Mouse (Mus musculus) gastrocnemius, postnatal 36 days (tissue): ENCODE measurements around the gene Mcrip1. TPM values are rescaled to one million over a fixed set of nuclear protein-coding genes. Genes with fewer than 3 reads are reported as not detected.
"Not testable (repeated sequence)": the region's sequence is repeated elsewhere in the genome, so short reads cannot be mapped to it uniquely, and the experiment has no call there.

Experiments used
- DNase-seq, 2 experiments: peaks; one replicate each; pipeline ENCODE4 v3.0.0; 2022
- intact Hi-C: fragments of 180-260 bp; cut with DNase I; formaldehyde crosslinking; loops from one replicate; pipeline ENCODE4 v1.15.1; 2025
- total RNA-seq, 2 experiments: library from RNA; stranded (reverse); gene quantifications; 2 replicates each; pipeline ENCODE4 v1.2.3; 2021

Mcrip1 gene
- total RNA-seq, 2 experiments from 2014 or later, result 19.9 to 23.8 TPM

GRCm38 (mm10) chr11:120577211-120578023 is 27.9 kb upstream of the Mcrip1 start:
- no peak for DNase-seq
- intact Hi-C loops, result loop anchor here (1.0 to 5.0 kb wide), 2 partner anchors 35 to 62 kb away; no protein-coding TSS in a partner anchor

GRCm38 (mm10) chr11:120576365-120576981 is 26.9 kb upstream of the Mcrip1 start:
- intact Hi-C loops, result loop anchor here (5.0 kb wide), 1 partner anchor 36 kb away; no protein-coding TSS in a partner anchor
- no peak for DNase-seq

- DNase-seq, result no peak
- intact Hi-C loops, result loop anchor here (2.0 to 5.0 kb wide), 2 partner anchors 33 to 36 kb away; no protein-coding TSS in a partner anchor
Observed at GRCm38 (mm10) chr11:120575940-120576339, 26.4 kb upstream of the Mcrip1 start.

- DNase-seq, result no peak
- intact Hi-C loops, result loop anchor here (2.0 to 5.0 kb wide), 2 partner anchors 32 to 37 kb away; no protein-coding TSS in a partner anchor
Observed at GRCm38 (mm10) chr11:120575046-120575445, 25.5 kb upstream of the Mcrip1 start.

GRCm38 (mm10) chr11:120574278-120574600 is 24.7 kb upstream of the Mcrip1 start:
- intact Hi-C loops, result loop anchor here (2.0 kb wide), 1 partner anchor 31 kb away; no protein-coding TSS in a partner anchor
- no peak for DNase-seq

GRCm38 (mm10) chr11:120573585-120574277 is 24.2 kb upstream of the Mcrip1 start:
- intact Hi-C loops, result loop anchor here (2.0 kb wide), 1 partner anchor 31 kb away; no protein-coding TSS in a partner anchor

GRCm38 (mm10) chr11:120572752-120573584 is 23.4 kb upstream of the Mcrip1 start, which contains the start of gene P4hb:
TSS of gene P4hb (minus strand) at chr11:120573253.
- DNase-seq, result peak; percentile 99 to 100
- intact Hi-C loops, result no loop called here

More at GRCm38 (mm10) chr11:120573585-120574277, 24.2 kb upstream of the Mcrip1 start:
- no peak for DNase-seq

- DNase-seq, result no peak
- intact Hi-C loops, result no loop called here
Observed at GRCm38 (mm10) chr11:120572417-120572751, 22.9 kb upstream of the Mcrip1 start.

GRCm38 (mm10) chr11:120571754-120572416 is 22.4 kb upstream of the Mcrip1 start:
- intact Hi-C loops, result no loop called here

GRCm38 (mm10) chr11:120571122-120571521 is 21.6 kb upstream of the Mcrip1 start:
- no peak for DNase-seq
- intact Hi-C loops, result no loop called here

More at GRCm38 (mm10) chr11:120571754-120572416, 22.4 kb upstream of the Mcrip1 start:
- no peak for DNase-seq

GRCm38 (mm10) chr11:120568324-120568723 is 18.8 kb upstream of the Mcrip1 start:
- intact Hi-C loops, result no loop called here
- no peak for DNase-seq

GRCm38 (mm10) chr11:120565114-120565513 is 15.6 kb upstream of the Mcrip1 start:
- no peak for DNase-seq

GRCm38 (mm10) chr11:120562949-120563348 is 13.4 kb upstream of the Mcrip1 start:
- intact Hi-C loops, result no loop called here
- no peak for DNase-seq

More at GRCm38 (mm10) chr11:120565114-120565513, 15.6 kb upstream of the Mcrip1 start:
- intact Hi-C loops, result no loop called here

- DNase-seq, result no peak
- intact Hi-C loops, result no loop called here
Observed at GRCm38 (mm10) chr11:120560952-120561728, 11.6 kb upstream of the Mcrip1 start.

- DNase-seq, intact Hi-C loops: not testable (repeated sequence)
Observed at GRCm38 (mm10) chr11:120558843-120559242, 9.3 kb upstream of the Mcrip1 start.

GRCm38 (mm10) chr11:120555260-120555659 is 5.7 kb upstream of the Mcrip1 start:
- intact Hi-C loops, result no loop called here
- DNase-seq, result no peak

GRCm38 (mm10) chr11:120554834-120555233 is 5.3 kb upstream of the Mcrip1 start:
- DNase-seq, result no peak
- intact Hi-C loops, result no loop called here

- intact Hi-C loops, result no loop called here
- no peak for DNase-seq
Observed at GRCm38 (mm10) chr11:120552736-120553135, 3.2 kb upstream of the Mcrip1 start.
